Mouse (Mus musculus): Measurements from ENCODE around the gene Eps8l1. TPM values are rescaled to one million over a fixed set of nuclear protein-coding genes. Genes with fewer than 3 reads are reported as not detected.

Eps8l1 gene
- total and polyA plus RNA-seq, 3 experiments, result 0.01 to 0.19 TPM; not detected in 1

- no peak for TF ChIP-seq TCF12 (IDR thresholded peaks at IDR 0.05; ENCODE audit: low read depth, low read length)
- no peak for TF ChIP-seq TBP (IDR thresholded peaks at IDR 0.05; ENCODE audit: low read depth, low read length)
- no peak for TF ChIP-seq POLR2AphosphoS5 (IDR thresholded peaks at IDR 0.05; ENCODE audit: borderline replicate concordance, low read depth, low read length)
- no peak for TF ChIP-seq MEF2A (IDR thresholded peaks at IDR 0.05; ENCODE audit: extremely low read depth, insufficient replicate concordance, low read depth, low read length, poor library complexity, severe bottlenecking)
- no peak for TF ChIP-seq NRF1 (IDR thresholded peaks at IDR 0.05; ENCODE audit: insufficient read depth, low read depth, low read length, poor library complexity, severe bottlenecking)
- no peak for TF ChIP-seq TAL1 (IDR thresholded peaks at IDR 0.05; ENCODE audit: low read length)
- no peak for TF ChIP-seq ETS1 (IDR thresholded peaks at IDR 0.05; ENCODE audit: low read depth, low read length)
- no peak for TF ChIP-seq POLR2A (IDR thresholded peaks at IDR 0.05; ENCODE audit: control insufficient read depth in 1 of 2, insufficient read depth in 1 of 2, low read depth in 1 of 2, low read length in 2 of 2, poor library complexity in 1 of 2)
- TF ChIP-seq CTCF (IDR thresholded peaks at IDR 0.05 in 2 of 3, conservative IDR thresholded peaks at IDR 0.05 in 1 of 3; ENCODE audit: control insufficient read depth in 1 of 3, insufficient read depth in 1 of 3, low read depth in 2 of 3, low read length in 3 of 3, poor library complexity in 1 of 3, severe bottlenecking in 1 of 3), result no peak
- no peak for TF ChIP-seq ZKSCAN1 (IDR thresholded peaks at IDR 0.05; ENCODE audit: low read depth, low read length)
- TF ChIP-seq UBTF (IDR thresholded peaks at IDR 0.05; ENCODE audit: borderline replicate concordance, insufficient read depth, low read depth, low read length), result no peak
- no peak for TF ChIP-seq CHD2 (IDR thresholded peaks at IDR 0.05; ENCODE audit: low read length)
- TF ChIP-seq SMC3 (IDR thresholded peaks at IDR 0.05; ENCODE audit: low read depth, low read length), result no peak
- no peak for TF ChIP-seq RAD21 (IDR thresholded peaks at IDR 0.05; ENCODE audit: low read depth, low read length)
- TF ChIP-seq NELFE (IDR thresholded peaks at IDR 0.05; ENCODE audit: low read depth, low read length), result no peak
- no peak for TF ChIP-seq GATA1 (IDR thresholded peaks at IDR 0.05; ENCODE audit: low read depth, low read length)
- Histone ChIP-seq H3K4me1 (ENCODE audit: control insufficient read depth in 1 of 2, insufficient read depth in 2 of 2, low read length in 2 of 2) (no peaks in the 10 kb centered on the region), H3K27ac (ENCODE audit: control insufficient read depth, low read depth, low read length) (no peak overlapping the region), H3K79me2 (ENCODE audit: control insufficient read depth, insufficient read depth, low read length, poor library complexity) (no peaks in the 10 kb centered on the region), H3K4me3 (ENCODE audit: control insufficient read depth in 1 of 2, insufficient read depth in 1 of 2, low read depth in 2 of 2, low read length in 2 of 2) (no peak overlapping the region), H3K27me3 (ENCODE audit: control insufficient read depth in 1 of 2, insufficient read depth in 2 of 2, low read length in 2 of 2) (no peaks in the 10 kb centered on the region), H3K9ac (ENCODE audit: control insufficient read depth, low read depth, low read length, poor library complexity, severe bottlenecking) (no peak overlapping the region), H3K36me3 (ENCODE audit: control insufficient read depth in 1 of 2, insufficient read depth in 2 of 2, low read length in 2 of 2) (no peaks in the 10 kb centered on the region), H3K9me3 (replicated peaks; ENCODE audit: insufficient read depth, low read length) (no peaks in the 10 kb centered on the region)
- no peak for DNase-seq (ENCODE audit: low read depth, low spot score)
These were observed 10.1 kb downstream of the Eps8l1 start for GRCm38 (mm10) chr7:4470275-4471178.

- H3K36me3 ChIP-seq (ENCODE audit: control insufficient read depth in 1 of 2, insufficient read depth in 2 of 2, low read length in 2 of 2), result no peaks in the 10 kb centered on the region
- H3K4me3 ChIP-seq (ENCODE audit: control insufficient read depth in 1 of 2, insufficient read depth in 1 of 2, low read depth in 2 of 2, low read length in 2 of 2), result no peak overlapping the region
- no peaks in the 10 kb centered on the region for H3K4me1 ChIP-seq (ENCODE audit: control insufficient read depth in 1 of 2, insufficient read depth in 2 of 2, low read length in 2 of 2)
These were observed 10.7 kb downstream of the Eps8l1 start for GRCm38 (mm10) chr7:4471179-4471555.

More at GRCm38 (mm10) chr7:4471179-4471555, 10.7 kb downstream of the Eps8l1 start:
- H3K27ac ChIP-seq (ENCODE audit: control insufficient read depth, low read depth, low read length), result no peak overlapping the region
- no peak overlapping the region for H3K9ac ChIP-seq (ENCODE audit: control insufficient read depth, low read depth, low read length, poor library complexity, severe bottlenecking)
- no peaks in the 10 kb centered on the region for H3K9me3 ChIP-seq (replicated peaks; ENCODE audit: insufficient read depth, low read length)
- TF ChIP-seq CTCF (IDR thresholded peaks at IDR 0.05 in 2 of 3, conservative IDR thresholded peaks at IDR 0.05 in 1 of 3; ENCODE audit: control insufficient read depth in 1 of 3, insufficient read depth in 1 of 3, low read depth in 2 of 3, low read length in 3 of 3, poor library complexity in 1 of 3, severe bottlenecking in 1 of 3) (no peak), MYB (IDR thresholded peaks at IDR 0.05; ENCODE audit: low read depth, low read length) (no peak), UBTF (IDR thresholded peaks at IDR 0.05; ENCODE audit: borderline replicate concordance, insufficient read depth, low read depth, low read length) (no peak), TBP (IDR thresholded peaks at IDR 0.05; ENCODE audit: low read depth, low read length) (no peak), ZC3H11A (IDR thresholded peaks at IDR 0.05; ENCODE audit: low read depth, low read length) (no peak), MXI1 (IDR thresholded peaks at IDR 0.05; ENCODE audit: low read depth, low read length) (no peak), USF2 (IDR thresholded peaks at IDR 0.05; ENCODE audit: borderline replicate concordance in 1 of 2, insufficient read depth in 1 of 2, low read depth in 1 of 2, low read length in 2 of 2) (no peak), MAX (IDR thresholded peaks at IDR 0.05; ENCODE audit: low read length) (no peak), ZNF384 (IDR thresholded peaks at IDR 0.05; ENCODE audit: low read depth, low read length) (no peak), GABPA (IDR thresholded peaks at IDR 0.05; ENCODE audit: low read depth, low read length) (no peak), GATA1 (IDR thresholded peaks at IDR 0.05; ENCODE audit: low read depth, low read length) (no peak), TCF12 (IDR thresholded peaks at IDR 0.05; ENCODE audit: low read depth, low read length) (no peak), CHD1 (IDR thresholded peaks at IDR 0.05; ENCODE audit: low read depth, low read length) (no peak), SMC3 (IDR thresholded peaks at IDR 0.05; ENCODE audit: low read depth, low read length) (no peak)
- no peak for DNase-seq (ENCODE audit: low read depth, low spot score)
- no peaks in the 10 kb centered on the region for H3K79me2 ChIP-seq (ENCODE audit: control insufficient read depth, insufficient read depth, low read length, poor library complexity)
- H3K27me3 ChIP-seq (ENCODE audit: control insufficient read depth in 1 of 2, insufficient read depth in 2 of 2, low read length in 2 of 2), result no peaks in the 10 kb centered on the region

Measured in MEL (cell line).